Mouse (Mus musculus): Measurements from ENCODE around the gene Tmem9.

- TF ChIP-seq CTCF (IDR thresholded peaks at IDR 0.05; ENCODE audit: low read depth, low read length) (no peak), POLR2A (IDR thresholded peaks at IDR 0.05; ENCODE audit: borderline replicate concordance, low read depth, low read length) (no peak)
Observed at GRCm38 (mm10) chr1:136081161-136081560, 73.2 kb downstream of the Tmem9 start.
